Comparison of ENCODE assay signal across 26 mouse cellular contexts in genomic region chr5:45496042-45496441, GRCm38 (mm10). TPM values are rescaled to one million over a fixed set of nuclear protein-coding genes. Genes with fewer than 3 reads are reported as not detected.
DNase-seq lines count a peak whose midpoint lies in the region; ATAC-seq and TF ChIP-seq lines count a peak whose summit lies in the region.
"Had no signal": no experiment of that assay in that cellular context is flagged by ENCODE, and none has a peak within 500 bp of the region (broad histone marks: within the 10 kb centered on the region; RNA-seq: fewer than 3 reads in every experiment).

No protein-coding gene starts in this region.

- no peak overlapping the region for H3K4me3 ChIP-seq in CH12.LX (replicated peaks in 1 of 3; ENCODE audit: low read depth in 2 of 3, low read length in 2 of 3, poor library complexity in 1 of 3)
- H3K4me3 ChIP-seq in ES-Bruce4 (ENCODE audit: low read depth, low read length) = no peak overlapping the region
- H3K4me3 ChIP-seq in intestine, postnatal 0 days (ENCODE audit: low read depth, low read length) = no peak overlapping the region
- H3K4me3 ChIP-seq in embryonic facial prominence, embryonic 10.5 days = no peak overlapping the region
- H3K4me3 ChIP-seq: embryonic facial prominence, embryonic 13.5 days; forebrain, embryonic 13.5 days; heart, embryonic 13.5 days; hindbrain, embryonic 13.5 days had no signal

- peaks cover 29 to 54% of the 10 kb centered on the region in 2 experiments for H3K36me3 ChIP-seq in CH12.LX (replicated peaks in 1 of 2; ENCODE audit: control insufficient read depth in 1 of 2, insufficient read depth in 1 of 2, low read length in 1 of 2)
- peaks cover 45% of the 10 kb centered on the region for H3K36me3 ChIP-seq in ES-Bruce4 (ENCODE audit: control insufficient read depth, insufficient read depth, low read length, poor library complexity, severe bottlenecking)
- peaks cover 37% of the 10 kb centered on the region for H3K36me3 ChIP-seq in intestine, postnatal 0 days (ENCODE audit: control insufficient read depth, insufficient read depth)
- peaks cover 60% of the 10 kb centered on the region for H3K36me3 ChIP-seq in embryonic facial prominence, embryonic 10.5 days (replicated peaks)

- dilution Hi-C loops in CH12.LX (cut with MboI; ENCODE audit: extremely low pct_ligation_motif_present, extremely low pct_unique_long_range_greater_than_20kb, low sequenced_read_pairs) = no loop called here

- no peak for TF ChIP-seq CTCF in CH12.LX (conservative IDR thresholded peaks at IDR 0.05 in 1 of 2, IDR thresholded peaks at IDR 0.05 in 1 of 2; ENCODE audit: low read depth in 2 of 2, low read length in 2 of 2)
- TF ChIP-seq CTCF in ES-Bruce4 (IDR thresholded peaks at IDR 0.05; ENCODE audit: low read depth, low read length) = no peak
- TF ChIP-seq CTCF in intestine, postnatal 0 days (IDR thresholded peaks at IDR 0.05; ENCODE audit: low read depth) = no peak

- peak; percentile 29; the same call in 1 of the 2 replicates for ATAC-seq in intestine, postnatal 0 days
- ATAC-seq: activated CD4-positive, CD25-positive, alpha-beta regulatory T cell, adult 4 months; forebrain, embryonic 13.5 days; forebrain, postnatal 0 days; hindbrain, postnatal 0 days; Patski had no signal

- H3K9ac ChIP-seq in CH12.LX (ENCODE audit: insufficient read depth, low read depth) (peak overlapping the region; percentile 32), ES-Bruce4 (ENCODE audit: low read depth, poor library complexity, severe bottlenecking) (0 out of 2 replicates have a peak overlapping the region, but pooled peaks have one; percentile 16)
- H3K9ac ChIP-seq in intestine, postnatal 0 days (ENCODE audit: low read depth, low read length) = no peak overlapping the region
- H3K9ac ChIP-seq: embryonic facial prominence, embryonic 13.5 days; forebrain, embryonic 13.5 days; forebrain, postnatal 0 days; heart, embryonic 13.5 days; hindbrain, embryonic 13.5 days had no signal

- no peak for TF ChIP-seq EP300 in CH12.LX (IDR thresholded peaks at IDR 0.05; ENCODE audit: low read length)
- TF ChIP-seq EP300 in ES-Bruce4 (IDR thresholded peaks at IDR 0.05; ENCODE audit: insufficient read depth, low read depth, low read length) = no peak

- no peak for TF ChIP-seq RAD21 in CH12.LX (IDR thresholded peaks at IDR 0.05; ENCODE audit: low read depth, low read length)

- H3K79me2 ChIP-seq in CH12.LX (replicated peaks; ENCODE audit: control insufficient read depth, extremely low read depth, insufficient read depth, poor library complexity, severe bottlenecking) = peaks cover 16% of the 10 kb centered on the region

- H3K27me3 ChIP-seq in CH12.LX (replicated peaks) (peaks cover 2% of the 10 kb centered on the region), ES-Bruce4 (ENCODE audit: control insufficient read depth, insufficient read depth, low read length, poor library complexity, severe bottlenecking) (no peaks in the 10 kb centered on the region)
- H3K27me3 ChIP-seq in intestine, postnatal 0 days (replicated peaks; ENCODE audit: control insufficient read depth, insufficient read depth, low read length) = no peaks in the 10 kb centered on the region
- no peaks in the 10 kb centered on the region; the same call in 1 of the 2 replicates for H3K27me3 ChIP-seq in embryonic facial prominence, embryonic 10.5 days (replicated peaks; ENCODE audit: low read depth, poor library complexity, severe bottlenecking)
- H3K27me3 ChIP-seq: embryonic facial prominence, embryonic 13.5 days; Patski had no signal

- no peak overlapping the region for H3K27ac ChIP-seq in CH12.LX (ENCODE audit: insufficient read depth, low read depth)
- H3K27ac ChIP-seq in ES-Bruce4 (ENCODE audit: insufficient read depth, low read length) = peak overlapping the region; percentile 89
- H3K27ac ChIP-seq in intestine, postnatal 0 days (ENCODE audit: low read depth, low read length) = peak overlapping the region; percentile 51
- H3K27ac ChIP-seq in embryonic facial prominence, embryonic 10.5 days (replicated peaks) = no peak overlapping the region
- H3K27ac ChIP-seq: embryonic facial prominence, embryonic 13.5 days; forebrain, embryonic 13.5 days; heart, embryonic 13.5 days; hindbrain, embryonic 13.5 days; hindbrain, postnatal 0 days had no signal

- DNase-seq in kidney, adult 9 months = peak; percentile 71
- no peak for DNase-seq in kidney, adult 11 months
- no peak for DNase-seq in CH12.LX (ENCODE audit: extremely low read depth)
- DNase-seq in urinary bladder, postnatal 10 days (ENCODE audit: low spot score) = no peak
- no peak for DNase-seq in embryonic facial prominence, embryonic 10.5 days (ENCODE audit: low spot score)
- DNase-seq: adrenal gland, postnatal 14 days; cerebellum, adult 11-12 months; cerebellum, adult 9-10 months; cerebellum, postnatal 25 days; forebrain, postnatal 0 days; gastrocnemius, postnatal 14 days; heart, postnatal 36 days had no signal

- H3K4me2 ChIP-seq in CH12.LX (ENCODE audit: insufficient read depth, low read depth, poor library complexity, severe bottlenecking) = 0 out of 2 replicates have a peak overlapping the region, but pooled peaks have one; percentile 22
- peak overlapping the region; percentile 83 for H3K4me2 ChIP-seq in intestine, postnatal 0 days (replicated peaks; ENCODE audit: low read depth)
- H3K4me2 ChIP-seq: embryonic facial prominence, embryonic 13.5 days; forebrain, embryonic 13.5 days; heart, embryonic 13.5 days; hindbrain, embryonic 13.5 days had no signal

- no peaks in the 10 kb centered on the region for H3K9me3 ChIP-seq in CH12.LX (replicated peaks; ENCODE audit: low read length)
- no peaks in the 10 kb centered on the region for H3K9me3 ChIP-seq in ES-Bruce4 (replicated peaks; ENCODE audit: control insufficient read depth, insufficient read depth, low read length, poor library complexity, severe bottlenecking)
- H3K9me3 ChIP-seq in intestine, postnatal 0 days (ENCODE audit: control insufficient read depth) = no peaks in the 10 kb centered on the region
- H3K9me3 ChIP-seq in embryonic facial prominence, embryonic 10.5 days = no peaks in the 10 kb centered on the region
- H3K9me3 ChIP-seq: embryonic facial prominence, embryonic 13.5 days; forebrain, embryonic 13.5 days; heart, embryonic 13.5 days; hindbrain, embryonic 13.5 days had no signal

- no peak for TF ChIP-seq POLR2A in CH12.LX (IDR thresholded peaks at IDR 0.05; ENCODE audit: low read depth, low read length)
- no peak for TF ChIP-seq POLR2A in ES-Bruce4 (IDR thresholded peaks at IDR 0.05; ENCODE audit: insufficient read depth, low read length)

- H3K4me1 ChIP-seq in CH12.LX (ENCODE audit: control insufficient read depth in 1 of 2, insufficient read depth in 2 of 2) (peaks cover 6 to 54% of the 10 kb centered on the region in 2 experiments), ES-Bruce4 (ENCODE audit: control insufficient read depth, insufficient read depth, low read length) (peaks cover 7% of the 10 kb centered on the region)
- peaks cover 6% of the 10 kb centered on the region; the same call in 1 of the 2 replicates for H3K4me1 ChIP-seq in intestine, postnatal 0 days (replicated peaks; ENCODE audit: control insufficient read depth, insufficient read depth, low read length)
- peaks cover 18% of the 10 kb centered on the region for H3K4me1 ChIP-seq in embryonic facial prominence, embryonic 10.5 days

- in situ Hi-C loops in CH12.LX (cut with MboI; ENCODE audit: low pct_ligation_motif_present, low pct_unique_long_range_greater_than_20kb, low sequenced_read_pairs) = no loop called here

TF ChIP-seq in CH12.LX, 34 proteins besides CTCF, POLR2A, EP300 and RAD21 (continues in another document):
- TF ChIP-seq CHD2 (IDR thresholded peaks at IDR 0.05; ENCODE audit: low read length) = no peak
- TF ChIP-seq MXI1 (IDR thresholded peaks at IDR 0.05; ENCODE audit: low read depth, low read length) = no peak
- TF ChIP-seq UBTF (IDR thresholded peaks at IDR 0.05; ENCODE audit: low read depth, low read length) = no peak
- TF ChIP-seq TBP (conservative IDR thresholded peaks at IDR 0.05; ENCODE audit: low read depth, low read length) = no peak
- TF ChIP-seq USF2 (conservative IDR thresholded peaks at IDR 0.05; ENCODE audit: low read depth, low read length) = no peak
- TF ChIP-seq RCOR1 (conservative IDR thresholded peaks at IDR 0.05; ENCODE audit: low read depth, low read length) = no peak
- TF ChIP-seq HCFC1 (IDR thresholded peaks at IDR 0.05; ENCODE audit: low read depth, low read length) = no peak

RNA-seq across cellular contexts. Expression of gene Lap3, which starts 2.9 kb away (rescaled TPM):
- total RNA-seq in CH12.LX (2012; rRNA removed) = 108 and 126 TPM in 2 replicates
- total RNA-seq in CH12.LX (2014; rRNA removed) = 130 and 146 TPM in 2 replicates
- polyA plus RNA-seq in CH12.LX (2012; ENCODE audit: insufficient read length, low read depth) = 167 and 211 TPM in 2 replicates
- polyA plus RNA-seq in ES-Bruce4 (2011; ENCODE audit: insufficient read depth, insufficient read length, low read depth, missing spikeins) = 190 and 201 TPM in 2 replicates
- polyA plus RNA-seq in intestine, postnatal 0 days (2015; fragmentation: Nextera tagmentation; extraction: Ambion mirVana) = 108 and 120 TPM in 2 replicates
- polyA plus RNA-seq in embryonic facial prominence, embryonic 10.5 days (2016; fragmentation: Nextera tagmentation; extraction: Ambion mirVana) = 112 and 115 TPM in 2 replicates

RNA-seq across cellular contexts. Expression of gene Med28, which starts 24.0 kb away (rescaled TPM):
- total RNA-seq in CH12.LX (2012; rRNA removed) (103 and 106 TPM in 2 replicates), CH12.LX (2014; rRNA removed) (107 and 114 TPM in 2 replicates)
- polyA plus RNA-seq in CH12.LX (2012; ENCODE audit: insufficient read length, low read depth) (83.7 and 93.0 TPM in 2 replicates), ES-Bruce4 (2011; ENCODE audit: insufficient read depth, insufficient read length, low read depth, missing spikeins) (57.9 and 67.8 TPM in 2 replicates)
- 203 and 213 TPM in 2 replicates for polyA plus RNA-seq in intestine, postnatal 0 days (2015; fragmentation: Nextera tagmentation; extraction: Ambion mirVana)
- polyA plus RNA-seq in embryonic facial prominence, embryonic 10.5 days (2016; fragmentation: Nextera tagmentation; extraction: Ambion mirVana) = 296 and 298 TPM in 2 replicates

RNA-seq across cellular contexts. Expression of gene Clrn2, which starts 42.5 kb away (rescaled TPM):
- total RNA-seq in CH12.LX (2012; rRNA removed) (not detected in 2 replicates), CH12.LX (2014; rRNA removed) (not detected in 2 replicates)
- polyA plus RNA-seq in CH12.LX (2012; ENCODE audit: insufficient read length, low read depth) (not detected in 2 replicates), ES-Bruce4 (2011; ENCODE audit: insufficient read depth, insufficient read length, low read depth, missing spikeins) (not detected in 2 replicates)
- not detected in 2 replicates for polyA plus RNA-seq in intestine, postnatal 0 days (2015; fragmentation: Nextera tagmentation; extraction: Ambion mirVana)
- not detected in 2 replicates for polyA plus RNA-seq in embryonic facial prominence, embryonic 10.5 days (2016; fragmentation: Nextera tagmentation; extraction: Ambion mirVana)
- total RNA-seq: adrenal gland, adult 18-20 months; adrenal gland, postnatal 14 days; forebrain, postnatal 0 days; gastrocnemius, adult 18-20 months; gastrocnemius, postnatal 14 days; heart, adult 8-10 months; heart, postnatal 36 days; hindbrain, postnatal 0 days had no signal
- polyA plus RNA-seq: activated CD4-positive, CD25-positive, alpha-beta regulatory T cell, adult 4 months; embryonic facial prominence, embryonic 13.5 days; forebrain, embryonic 13.5 days; forebrain, postnatal 0 days; gonadal fat pad, adult 2 months; heart, embryonic 13.5 days; heart, postnatal 0 days; Patski had no signal

RNA-seq across cellular contexts. Expression of gene Qdpr, which starts 46.0 kb away (rescaled TPM):
- total RNA-seq in CH12.LX (2012; rRNA removed) (34.8 and 36.8 TPM in 2 replicates), CH12.LX (2014; rRNA removed) (78.3 and 82.6 TPM in 2 replicates)
- polyA plus RNA-seq in CH12.LX (2012; ENCODE audit: insufficient read length, low read depth) (72.7 and 79.0 TPM in 2 replicates), ES-Bruce4 (2011; ENCODE audit: insufficient read depth, insufficient read length, low read depth, missing spikeins) (95.1 and 100 TPM in 2 replicates)
- 355 and 422 TPM in 2 replicates for polyA plus RNA-seq in intestine, postnatal 0 days (2015; fragmentation: Nextera tagmentation; extraction: Ambion mirVana)
- 127 and 130 TPM in 2 replicates for polyA plus RNA-seq in embryonic facial prominence, embryonic 10.5 days (2016; fragmentation: Nextera tagmentation; extraction: Ambion mirVana)

Comparison
In these comparisons a context has a peak if more than half of its experiments do, and no peak if none do; other contexts are left out.
1. H3K27ac ChIP-seq: peak in ES-Bruce4 (single experiment) and intestine, postnatal 0 days (single experiment); none in CH12.LX (single experiment) and embryonic facial prominence, embryonic 10.5 days (single experiment).